Mouse (Mus musculus) liver, adult 2 months (tissue): Measurements from ENCODE around the gene Ptpn13.

Source experiments
- CTCF ChIP-seq: fragments of 200-500 bp; IDR thresholded peaks from 2 replicates; pipeline ENCODE4 v1.5.1; 2011; ENCODE audit warnings: low read depth, low read length, control low read depth
- POLR2A ChIP-seq: fragments of 200-500 bp; IDR thresholded peaks from 2 replicates; pipeline ENCODE4 v1.6.1; 2011; ENCODE audit warnings: low read length, control low read depth; ENCODE audit not compliant: insufficient read depth; ENCODE audit errors: extremely low read depth

DNA sequence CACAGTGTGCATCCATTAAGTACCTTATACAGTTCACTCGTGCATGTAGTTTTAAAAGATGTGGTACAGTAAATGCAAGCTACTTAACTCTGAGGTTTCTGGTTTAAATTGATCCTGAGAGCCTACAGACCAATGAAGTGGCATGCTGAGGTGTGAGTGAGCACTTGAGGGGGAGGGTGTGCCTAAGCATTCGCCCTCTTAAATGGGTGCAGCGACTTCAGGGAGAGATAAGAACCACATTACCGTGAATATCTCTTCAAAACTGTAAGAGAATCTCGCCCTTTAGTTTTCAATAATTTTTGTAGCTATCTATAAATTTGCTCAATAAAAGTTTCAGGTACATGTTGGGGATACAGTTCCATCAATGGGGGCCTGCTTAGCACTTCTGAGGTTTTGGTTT is 54.5 kb downstream of the Ptpn13 start:
- no peak for TF ChIP-seq CTCF
- TF ChIP-seq POLR2A: no peak
